Mouse (Mus musculus): ENCODE results near the gene Aph1c.
"Not testable (repeated sequence)": the region's sequence is repeated elsewhere in the genome, so short reads cannot be mapped to it uniquely, and the experiment has no call there.

Gene Aph1c

GRCm38 (mm10) chr9:66832366-66832908, 2.1 kb downstream of the Aph1c start:
- no peak for DNase-seq (ENCODE audit: low spot score)

- peak; percentile 35 for DNase-seq (ENCODE audit: low spot score)
Observed at GRCm38 (mm10) chr9:66825990-66826389, 8.5 kb downstream of the Aph1c start.

- DNase-seq (ENCODE audit: low spot score) = not testable (repeated sequence)
Observed at GRCm38 (mm10) chr9:66822255-66822654, 12.3 kb downstream of the Aph1c start.

- DNase-seq (ENCODE audit: low spot score) = peak; percentile 23
Observed at GRCm38 (mm10) chr9:66820996-66821395, 13.5 kb downstream of the Aph1c start.

- DNase-seq (ENCODE audit: low spot score) = no peak
Observed at GRCm38 (mm10) chr9:66813392-66813791, 21.1 kb downstream of the Aph1c start.

- DNase-seq (ENCODE audit: low spot score) = not testable (repeated sequence)
Observed at GRCm38 (mm10) chr9:66805951-66806350, 28.6 kb downstream of the Aph1c start.

- no peak for DNase-seq (ENCODE audit: low spot score)
Observed at GRCm38 (mm10) chr9:66801947-66802346, 32.6 kb downstream of the Aph1c start.

GRCm38 (mm10) chr9:66796739-66797138, 37.8 kb downstream of the Aph1c start, which contains the start of gene Gm10647:
Gene Gm10647, plus strand, starts transcription at chr9:66797039.
- DNase-seq (ENCODE audit: low spot score) = no peak

GRCm38 (mm10) chr9:66795464-66796324, 38.8 kb downstream of the Aph1c start, which contains the start of gene Aph1b:
Gene Aph1b, minus strand, starts transcription at chr9:66795490.
- DNase-seq (ENCODE audit: low spot score) = peak; percentile 87

GRCm38 (mm10) chr9:66794629-66795463, 39.7 kb downstream of the Aph1c start:
- no peak for DNase-seq (ENCODE audit: low spot score)

- no peak for DNase-seq (ENCODE audit: low spot score)
Observed at GRCm38 (mm10) chr9:66787821-66788220, 46.7 kb downstream of the Aph1c start.

GRCm38 (mm10) chr9:66784552-66784951, 50.0 kb downstream of the Aph1c start:
- DNase-seq (ENCODE audit: low spot score) = peak; percentile 11

GRCm38 (mm10) chr9:66770701-66771100, 63.8 kb downstream of the Aph1c start:
- no peak for DNase-seq (ENCODE audit: low spot score)

GRCm38 (mm10) chr9:66769275-66769674, 65.3 kb downstream of the Aph1c start:
- no peak for DNase-seq (ENCODE audit: low spot score)

- no peak for DNase-seq (ENCODE audit: low spot score)
Observed at GRCm38 (mm10) chr9:66768721-66769120, 65.8 kb downstream of the Aph1c start.

Measured in T-cell, adult 2 months (primary cell).